Mouse (Mus musculus) embryonic fibroblast, embryonic 13.5 days (primary cell): Measurements from ENCODE around the gene Tlr12. TPM values are rescaled to one million over a fixed set of nuclear protein-coding genes. Genes with fewer than 3 reads are reported as not detected.
"Not testable (repeated sequence)": the region's sequence is repeated elsewhere in the genome, so short reads cannot be mapped to it uniquely, and the experiment has no call there.

Experiments
- H3K27ac ChIP-seq: 2 replicates; pipeline ENCODE4 v1.5.1; 2012; ENCODE audit warnings: low read length, control low read depth, inconsistent platforms; ENCODE audit not compliant: insufficient read depth
- H3K4me1 ChIP-seq: 2 replicates; pipeline ENCODE4 v1.6.1; 2011; ENCODE audit warnings: low read length; ENCODE audit not compliant: control insufficient read depth, insufficient read depth
- H3K4me3 ChIP-seq: 2 replicates; pipeline ENCODE4 v1.5.1; 2011; ENCODE audit warnings: mild to moderate bottlenecking, control low read depth, low read length; ENCODE audit not compliant: insufficient read depth
- CTCF ChIP-seq: IDR thresholded peaks from 2 replicates; pipeline ENCODE4 v1.5.1; 2011; ENCODE audit warnings: mild to moderate bottlenecking, control low read depth, low read length, moderate library complexity, borderline replicate concordance; ENCODE audit not compliant: insufficient read depth
- POLR2A ChIP-seq: IDR thresholded peaks from 2 replicates; pipeline ENCODE4 v1.6.1; 2011; ENCODE audit warnings: low read depth, mild to moderate bottlenecking, control low read depth, low read length, moderate library complexity
- polyA plus RNA-seq: library from polyadenylated mRNA; stranded (reverse); fragments of >200 nt; gene quantifications from 2 replicates; pipeline ENCODE4 v1.2.4, GENCODE M21; 2011; ENCODE audit warnings: low read depth; ENCODE audit not compliant: missing spikeins, insufficient read length

Gene Tlr12
- polyA plus RNA-seq, result not detected in 2 replicates

DNA sequence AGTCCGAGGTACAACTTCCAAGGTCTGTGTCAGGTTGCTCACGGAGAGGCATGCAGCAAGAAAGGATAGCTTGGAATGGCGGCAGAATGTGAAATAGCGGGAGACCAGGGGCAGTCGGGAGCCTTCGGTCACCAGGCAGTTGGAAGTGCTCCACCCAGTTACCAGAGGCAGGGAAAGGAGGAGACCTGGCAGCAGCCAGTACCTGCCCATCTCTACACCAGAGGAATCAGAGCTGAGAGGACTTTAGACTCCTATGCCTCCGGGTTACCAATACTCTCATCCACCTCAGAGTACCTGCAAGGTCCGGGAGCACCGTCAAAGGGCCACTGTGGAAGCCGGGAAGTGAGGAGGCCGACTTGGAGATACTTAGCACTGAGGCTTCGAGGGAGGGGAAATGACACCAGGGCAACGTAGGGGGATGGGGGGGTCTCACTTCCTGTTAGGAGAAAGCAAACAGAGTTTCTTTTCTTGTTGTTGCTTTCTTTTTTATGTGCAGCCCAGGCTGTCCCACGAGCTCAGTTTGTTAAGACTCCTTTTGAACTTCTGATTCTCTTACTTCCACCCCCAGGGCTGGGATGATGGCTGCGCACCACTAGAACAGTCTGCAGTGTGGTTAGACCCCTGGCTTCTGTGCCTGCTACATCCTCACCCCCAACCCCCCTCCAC lies at the start of gene Tlr12:
Gene Tlr12 (minus strand): TSS at position 374 of the 666 bp plus-strand sequence.
- Histone ChIP-seq H3K4me1 (peaks cover 6% of the 10 kb centered on the region; the same call in 1 of the 2 replicates), H3K4me3 (no peak within 1 kb of the TSS), H3K27ac (0 out of 2 replicates have a peak within 1 kb of the TSS, but pooled peaks have one; percentile 7)
- TF ChIP-seq CTCF (no peak), POLR2A (no peak)

DNA sequence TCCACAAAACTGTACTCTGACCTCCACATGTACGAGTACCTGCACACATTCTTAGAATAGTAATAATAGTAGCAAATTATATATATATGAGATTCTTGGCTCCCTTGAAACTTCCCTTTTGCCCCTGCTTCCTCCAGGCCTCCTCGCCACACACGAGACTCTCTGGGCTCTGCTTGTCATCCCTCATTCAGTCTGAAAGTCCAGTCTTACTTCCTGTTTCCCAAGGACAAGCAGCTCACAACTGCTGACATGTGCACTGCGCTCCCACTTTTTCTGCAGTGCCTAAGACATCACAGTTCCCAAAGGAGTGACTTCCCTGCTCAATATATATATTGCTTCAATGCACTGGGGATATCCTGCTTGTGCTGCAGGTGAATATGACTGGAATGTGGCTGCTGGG lies 48.8 kb upstream of the Tlr12 start:
- not testable (repeated sequence) for H3K4me3 ChIP-seq, H3K27ac ChIP-seq, H3K4me1 ChIP-seq

DNA sequence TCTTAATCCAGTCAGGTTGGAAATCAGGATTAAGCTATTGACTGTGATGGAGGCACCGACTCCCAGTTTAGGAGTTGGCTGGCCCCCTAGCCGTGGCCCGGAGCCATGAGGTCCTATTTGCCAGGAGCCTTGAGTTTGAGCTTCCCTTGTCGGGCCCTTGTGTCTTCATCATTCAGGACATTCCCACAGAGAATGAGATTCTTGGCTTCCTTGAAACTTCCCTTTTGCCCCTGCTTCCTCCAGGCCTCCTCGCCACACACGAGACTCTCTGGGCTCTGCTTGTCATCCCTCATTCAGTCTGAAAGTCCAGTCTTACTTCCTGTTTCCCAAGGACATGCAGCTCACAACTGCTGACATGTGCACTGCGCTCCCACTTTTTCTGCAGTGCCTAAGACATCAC lies 47.9 kb upstream of the Tlr12 start:
- H3K4me3 ChIP-seq, H3K27ac ChIP-seq, H3K4me1 ChIP-seq: not testable (repeated sequence)

DNA sequence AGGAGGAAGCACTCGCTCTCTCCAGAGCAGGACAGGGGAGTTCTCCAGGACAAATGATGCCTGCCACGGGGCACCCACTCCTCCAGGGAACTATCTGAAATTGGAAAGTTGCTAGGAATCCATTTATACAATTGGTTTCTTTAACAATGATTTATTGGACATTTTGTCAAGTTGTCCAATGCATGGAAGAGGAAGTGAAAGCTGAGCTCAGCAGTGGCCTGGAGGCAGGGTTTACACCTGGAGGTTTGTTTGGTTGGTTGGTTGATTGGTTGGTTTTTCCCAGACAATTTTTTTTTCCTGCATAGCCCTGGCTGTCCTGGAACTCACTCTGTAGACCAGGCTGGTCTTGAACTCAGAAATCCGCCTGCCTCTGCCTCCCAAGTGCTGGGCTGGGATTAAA lies 45.6 kb upstream of the Tlr12 start:
- TF ChIP-seq CTCF (no peak), POLR2A (no peak)
- no peak overlapping the region for H3K27ac ChIP-seq
- no peaks in the 10 kb centered on the region for H3K4me1 ChIP-seq
- no peak overlapping the region for H3K4me3 ChIP-seq

DNA sequence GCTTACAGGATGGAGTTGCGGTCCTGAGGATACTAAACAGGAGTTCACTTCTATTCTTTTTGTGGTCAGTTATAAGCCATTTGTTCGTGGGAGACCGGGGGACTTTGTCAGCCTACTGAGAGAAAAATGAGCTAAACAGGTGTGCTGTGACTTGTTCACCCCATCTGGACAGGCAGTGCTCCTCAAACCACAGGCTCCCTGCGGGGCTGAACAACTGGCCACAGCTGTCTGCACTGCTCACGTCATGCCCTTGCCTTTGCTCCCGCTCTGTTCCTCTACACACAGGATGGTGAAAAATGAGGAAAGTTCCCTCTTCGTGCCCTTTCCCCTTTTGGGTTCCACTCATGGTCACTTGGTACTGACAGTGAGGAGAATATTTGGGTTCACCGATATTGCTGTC lies 42.6 kb upstream of the Tlr12 start:
- H3K4me1 ChIP-seq, result no peaks in the 10 kb centered on the region
- no peak overlapping the region for H3K4me3 ChIP-seq
- no peak for TF ChIP-seq CTCF
- no peak overlapping the region for H3K27ac ChIP-seq

DNA sequence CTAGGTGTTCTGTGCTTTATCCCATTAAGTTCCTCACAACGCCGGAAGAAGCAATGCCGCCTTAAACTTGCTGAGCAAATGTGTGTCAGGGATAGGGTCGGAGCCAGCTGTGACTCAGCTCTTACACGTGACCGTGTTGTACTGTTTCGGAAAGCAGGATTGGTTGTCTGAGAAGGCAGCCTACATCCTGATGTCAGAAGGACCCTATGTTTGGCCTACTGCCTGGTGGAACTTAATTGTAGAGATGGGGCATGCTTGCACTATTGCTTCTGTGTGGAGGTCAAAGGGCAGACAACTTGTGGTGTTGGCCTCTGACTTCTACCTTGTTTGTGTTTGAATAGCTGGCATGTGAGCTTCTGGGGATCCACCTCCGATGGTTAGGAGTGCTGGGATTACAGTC lies 41.8 kb upstream of the Tlr12 start:
- peaks cover 3% of the 10 kb centered on the region; the same call in 1 of the 2 replicates for H3K4me1 ChIP-seq
- no peak overlapping the region for H3K27ac ChIP-seq
- no peak overlapping the region for H3K4me3 ChIP-seq
- no peak for TF ChIP-seq POLR2A
- no peak for TF ChIP-seq CTCF

DNA sequence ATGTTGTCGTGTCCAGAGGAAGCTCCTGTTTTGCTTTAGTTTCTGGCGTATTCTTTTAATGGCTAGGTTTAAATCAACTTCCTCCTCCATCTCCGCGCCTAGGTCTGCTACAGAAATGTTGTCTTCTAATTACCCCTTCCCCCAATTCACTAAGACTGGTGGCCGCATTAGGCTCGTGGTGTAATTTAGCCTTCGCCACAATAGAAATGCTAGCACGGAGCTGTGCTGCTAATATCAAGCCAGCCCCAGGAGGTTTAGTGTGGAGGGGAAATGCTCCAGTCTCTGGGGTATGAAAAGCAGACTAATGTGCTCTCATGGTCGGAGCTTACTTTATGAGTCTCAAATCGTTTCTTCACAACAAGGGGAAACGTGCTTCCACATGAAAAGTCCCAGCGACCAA lies 37.0 kb upstream of the Tlr12 start:
- Histone ChIP-seq H3K4me1 (peaks cover 4% of the 10 kb centered on the region; the same call in 1 of the 2 replicates), H3K4me3 (peak overlapping the region; percentile 68), H3K27ac (no peak overlapping the region)
- no peak for TF ChIP-seq POLR2A
- TF ChIP-seq CTCF, result no peak

DNA sequence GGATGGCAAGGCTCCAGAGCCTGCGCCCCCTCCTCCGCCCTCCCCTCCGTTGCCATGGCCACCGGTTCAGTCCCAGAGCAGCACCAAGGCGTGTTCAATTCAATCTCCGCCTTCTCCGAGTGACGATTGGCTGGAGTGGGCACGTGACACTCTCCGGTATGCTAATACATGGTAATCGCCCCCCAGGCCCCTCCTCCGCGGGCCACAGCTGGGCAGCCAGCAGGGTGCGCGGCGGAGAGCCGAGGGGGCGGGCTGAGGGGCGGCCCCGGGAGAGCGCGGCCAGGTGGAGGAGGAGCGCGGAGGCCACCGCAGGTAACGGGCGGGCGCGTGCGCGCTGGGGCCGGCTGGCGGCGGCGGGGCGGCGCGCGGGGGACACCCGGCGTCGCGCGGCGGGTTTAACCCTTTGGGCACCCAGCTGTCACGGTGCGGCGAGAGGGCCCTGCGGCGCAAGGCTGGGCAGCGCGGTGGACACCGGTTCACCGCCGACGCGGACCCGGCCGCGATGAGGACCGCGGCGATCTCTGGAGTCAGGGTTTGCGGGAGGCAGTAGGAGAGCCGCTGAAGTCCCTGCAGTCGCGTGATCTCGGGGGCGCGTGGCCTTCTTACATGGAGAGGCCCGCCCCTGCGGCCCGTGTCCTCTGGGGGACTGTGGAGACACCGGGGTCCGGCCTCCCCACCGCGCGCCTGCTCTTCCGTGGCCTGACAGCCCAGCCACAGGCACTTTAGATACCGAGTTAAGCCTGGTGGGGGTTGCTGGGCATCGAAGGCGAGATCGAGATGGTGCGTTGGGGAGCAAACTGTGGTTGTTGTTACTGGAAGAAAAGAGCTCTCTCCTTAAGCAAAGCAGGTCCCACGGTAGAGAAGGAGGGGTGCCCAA lies 36.3 kb upstream of the Tlr12 start, which contains the start of gene Phc2:
Gene Phc2 (plus strand): TSS at position 198 of the 877 bp plus-strand sequence.
- Histone ChIP-seq H3K27ac (no peak within 1 kb of the TSS), H3K4me3 (peak within 1 kb of the TSS; percentile 68), H3K4me1 (peaks cover 4% of the 10 kb centered on the region; the same call in 1 of the 2 replicates)
- TF ChIP-seq CTCF (no peak), POLR2A (no peak)

DNA sequence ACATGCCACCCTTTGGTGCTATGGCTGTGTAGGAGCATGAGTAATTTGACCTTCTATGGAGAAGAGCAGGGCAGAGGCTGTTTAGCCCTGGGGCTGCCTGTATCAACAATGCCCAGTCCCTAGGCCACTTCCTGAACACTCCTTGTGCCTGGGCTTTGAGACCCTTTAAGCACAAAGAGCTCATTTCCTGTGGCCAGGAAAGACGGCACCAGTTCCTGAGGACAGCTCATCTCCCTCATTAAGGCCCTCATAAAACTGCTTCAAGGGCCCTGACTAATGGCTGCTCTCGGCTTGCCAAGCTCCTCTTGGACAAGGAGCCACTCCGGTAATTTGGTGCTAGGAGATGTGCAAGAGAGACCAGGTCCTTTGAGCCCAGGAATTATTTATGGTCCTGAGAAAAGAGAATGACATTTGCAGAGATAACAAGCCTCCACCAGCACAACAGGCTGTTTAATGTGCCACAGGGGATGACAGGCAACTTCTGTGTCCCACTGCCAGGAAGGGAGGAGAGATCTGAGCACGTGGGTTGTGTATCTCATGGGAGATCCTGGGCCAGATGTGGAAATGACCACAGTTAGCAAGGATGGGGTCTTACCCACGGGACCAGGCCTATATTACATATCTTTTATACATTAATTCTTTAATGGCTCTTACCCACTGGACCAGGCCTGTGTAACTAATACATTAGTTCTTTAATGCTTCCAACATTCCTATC lies 34.3 kb upstream of the Tlr12 start:
- Histone ChIP-seq H3K27ac (no peak overlapping the region), H3K4me3 (no peak overlapping the region), H3K4me1 (peaks cover 4% of the 10 kb centered on the region; the same call in 1 of the 2 replicates)
- TF ChIP-seq POLR2A, result no peak
- TF ChIP-seq CTCF, result no peak
